Mouse (Mus musculus) left cerebral cortex, adult 11 months (tissue): ENCODE results near the gene Gm8720.
"Not testable (repeated sequence)": the region's sequence is repeated elsewhere in the genome, so short reads cannot be mapped to it uniquely, and the experiment has no call there.

Experiments used
- DNase-seq: peaks from one replicate; pipeline ENCODE4 v3.0.0; 2022; ENCODE audit warnings: low spot score

Gm8720 gene

GRCm38 (mm10) chr7:23067356-23067755 is at the start of gene Gm8720:
Gene Gm8720, minus strand, starts transcription at chr7:23067456.
- DNase-seq = not testable (repeated sequence)

GRCm38 (mm10) chr7:23055240-23055639 is 12.0 kb downstream of the Gm8720 start, which contains the start of gene Vmn1r163:
Gene Vmn1r163, plus strand, starts transcription at chr7:23055540.
- not testable (repeated sequence) for DNase-seq

GRCm38 (mm10) chr7:23019823-23020222 is 47.4 kb downstream of the Gm8720 start, which contains the start of gene Gm4216:
Gene Gm4216, minus strand, starts transcription at chr7:23019923.
- not testable (repeated sequence) for DNase-seq
